Mouse (Mus musculus) small intestine, adult 2 months (tissue): ENCODE data around the gene Tm9sf4. TPM values are rescaled to one million over a fixed set of nuclear protein-coding genes. Genes with fewer than 3 reads are reported as not detected.

Experiments
- H3K27ac ChIP-seq: fragments of 200-500 bp; 2 replicates; pipeline ENCODE4 v1.5.1; 2012; ENCODE audit warnings: low read depth, low read length, control low read depth, inconsistent platforms; ENCODE audit not compliant: insufficient read depth
- H3K27me3 ChIP-seq: fragments of 200-500 bp; 2 replicates; pipeline ENCODE4 v1.6.1; 2012; ENCODE audit warnings: mild to moderate bottlenecking, moderate library complexity, low read length, inconsistent platforms; ENCODE audit not compliant: control insufficient read depth, insufficient read depth
- H3K36me3 ChIP-seq: fragments of 200-500 bp; 2 replicates; pipeline ENCODE4 v1.6.1; 2012; ENCODE audit warnings: mild to moderate bottlenecking, low read length, control low read depth, inconsistent platforms; ENCODE audit not compliant: control insufficient read depth, insufficient read depth
- H3K4me1 ChIP-seq: fragments of 200-500 bp; 2 replicates; pipeline ENCODE4 v1.6.1; 2012; ENCODE audit warnings: low read length, inconsistent platforms, mixed read lengths; ENCODE audit not compliant: control insufficient read depth, insufficient read depth, insufficient read length
- H3K4me3 ChIP-seq: fragments of 200-500 bp; 2 replicates; pipeline ENCODE4 v1.5.1; 2012; ENCODE audit warnings: low read depth, mild to moderate bottlenecking, control low read depth, inconsistent platforms, low read length, moderate library complexity
- CTCF ChIP-seq: fragments of 200-500 bp; IDR thresholded peaks from 2 replicates; pipeline ENCODE4 v1.5.1; 2012; ENCODE audit warnings: low read depth, mild to moderate bottlenecking, control low read depth, inconsistent platforms, low read length, moderate library complexity, mixed read lengths; ENCODE audit not compliant: insufficient replicate concordance, insufficient read length; ENCODE audit errors: extremely low read depth
- POLR2A ChIP-seq: fragments of 200-500 bp; IDR thresholded peaks from 2 replicates; pipeline ENCODE4 v1.6.1; 2012; ENCODE audit warnings: low read depth, mild to moderate bottlenecking, control low read depth, inconsistent platforms, low read length, moderate library complexity
- whole genome bisulfite sequencing: fragments of 180-500 bp; shearing (Covaris S2); methylation state at CpG from one replicate; pipeline ENCODE4 v1.1.7; 2018; 5-methylcytosine and 5-hydroxymethylcytosine counted together
- polyA plus RNA-seq: library from polyadenylated mRNA; depleted of rRNA; stranded (reverse); fragments of >200 nt; gene quantifications from 2 replicates; pipeline ENCODE4 v1.2.3, GENCODE M21; 2012

Tm9sf4 gene
- polyA plus RNA-seq, 1 experiment = 27.9 TPM

GRCm38 (mm10) chr2:153213351-153213750 lies 52.2 kb downstream of the Tm9sf4 start:
- Histone ChIP-seq H3K27ac (no peak overlapping the region), H3K27me3 (no peaks in the 10 kb centered on the region), H3K4me1 (peaks cover 2% of the 10 kb centered on the region; the same call in 1 of the 2 replicates), H3K4me3 (no peak overlapping the region), H3K36me3 (peaks cover 14% of the 10 kb centered on the region)
- 91% methylated on average over 4 of the region's 4 CpGs for WGBS
- TF ChIP-seq POLR2A (no peak), CTCF (no peak)

DNA sequence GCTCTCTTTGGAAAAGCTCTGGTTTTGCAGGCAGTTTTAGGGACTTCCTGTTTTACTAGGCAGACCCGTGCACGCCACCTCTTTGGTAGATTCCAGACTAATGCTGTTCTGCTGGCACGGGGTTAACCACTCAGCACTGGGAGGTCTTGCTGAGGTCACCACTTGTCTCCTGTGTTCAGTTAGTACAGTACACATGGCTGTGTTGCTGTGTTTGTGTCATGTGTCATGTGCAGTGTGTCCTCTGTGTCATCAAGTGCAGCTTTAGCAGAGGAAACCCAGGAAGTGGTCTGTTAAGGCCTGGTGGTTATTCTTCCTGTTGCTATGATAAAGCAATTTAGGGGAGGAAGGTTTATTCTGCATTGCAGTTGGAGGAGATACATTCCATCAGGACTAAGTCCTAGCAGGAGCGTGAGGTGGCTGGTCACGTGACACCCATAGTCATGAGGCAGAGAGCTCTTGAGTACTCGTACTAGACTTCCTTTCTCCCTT lies 53.7 kb downstream of the Tm9sf4 start:
- H3K27ac ChIP-seq = peak overlapping the region; percentile 41
- H3K36me3 ChIP-seq = peaks cover 3% of the 10 kb centered on the region
- no peak overlapping the region for H3K4me3 ChIP-seq
- TF ChIP-seq POLR2A = no peak
- no peak for TF ChIP-seq CTCF
- 66% methylated on average over 6 of the region's 6 CpGs for WGBS
- H3K4me1 ChIP-seq = peaks cover 12% of the 10 kb centered on the region; the same call in 1 of the 2 replicates
- H3K27me3 ChIP-seq = no peaks in the 10 kb centered on the region

- TF ChIP-seq CTCF = no peak
- H3K36me3 ChIP-seq = no peaks in the 10 kb centered on the region
- peak overlapping the region; percentile 34; the same call in 1 of the 2 replicates for H3K27ac ChIP-seq
- WGBS = 84% methylated on average over 4 of the region's 4 CpGs
- no peak overlapping the region for H3K4me3 ChIP-seq
- peaks cover 12% of the 10 kb centered on the region; the same call in 1 of the 2 replicates for H3K4me1 ChIP-seq
- H3K27me3 ChIP-seq = no peaks in the 10 kb centered on the region
These were observed 54.3 kb downstream of the Tm9sf4 start for GRCm38 (mm10) chr2:153215421-153215820.

GRCm38 (mm10) chr2:153217826-153218340 lies 56.8 kb downstream of the Tm9sf4 start:
- no peaks in the 10 kb centered on the region for H3K36me3 ChIP-seq
- peak overlapping the region; percentile 28; the same call in 1 of the 2 replicates for H3K27ac ChIP-seq
- no peaks in the 10 kb centered on the region for H3K27me3 ChIP-seq
- WGBS = 28% methylated on average over 10 of the region's 10 CpGs
- peaks cover 12% of the 10 kb centered on the region; the same call in 1 of the 2 replicates for H3K4me1 ChIP-seq
- H3K4me3 ChIP-seq = no peak overlapping the region
- TF ChIP-seq POLR2A (no peak), CTCF (no peak)

- Histone ChIP-seq H3K27ac (peak overlapping the region; percentile 17; the same call in 1 of the 2 replicates), H3K27me3 (no peaks in the 10 kb centered on the region), H3K4me3 (no peak overlapping the region), H3K36me3 (no peaks in the 10 kb centered on the region), H3K4me1 (peaks cover 12% of the 10 kb centered on the region; the same call in 1 of the 2 replicates)
- 29% methylated on average over 3 of the region's 3 CpGs for WGBS
- TF ChIP-seq POLR2A = no peak
- no peak for TF ChIP-seq CTCF
These were observed 57.4 kb downstream of the Tm9sf4 start for GRCm38 (mm10) chr2:153218516-153218915.

DNA sequence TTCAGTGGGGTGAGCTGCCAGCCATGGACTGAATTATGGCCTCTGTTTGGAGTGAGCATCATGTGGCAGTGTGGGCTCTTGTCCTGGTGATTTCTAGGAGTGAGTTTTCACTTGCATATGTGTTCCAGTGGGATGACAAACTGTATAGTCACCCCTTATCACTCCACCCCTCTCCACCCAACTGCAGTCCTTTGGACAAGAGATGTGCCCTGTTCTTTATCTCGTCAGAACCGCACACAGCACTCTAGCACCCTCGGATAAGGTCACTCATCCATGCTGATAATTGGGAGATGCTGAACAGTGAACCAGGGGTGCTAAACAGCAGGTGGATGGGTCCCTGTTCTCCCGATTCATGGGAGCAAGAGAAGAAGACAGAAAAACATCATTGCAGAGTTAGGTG lies 60.5 kb downstream of the Tm9sf4 start:
- 71% methylated on average over 4 of the region's 4 CpGs for WGBS
- Histone ChIP-seq H3K27ac (no peak overlapping the region), H3K4me1 (peaks cover 12% of the 10 kb centered on the region; the same call in 1 of the 2 replicates), H3K36me3 (no peaks in the 10 kb centered on the region), H3K4me3 (no peak overlapping the region), H3K27me3 (no peaks in the 10 kb centered on the region)
- TF ChIP-seq POLR2A (no peak), CTCF (no peak)

- no peak overlapping the region for H3K4me3 ChIP-seq
- peaks cover 12% of the 10 kb centered on the region; the same call in 1 of the 2 replicates for H3K4me1 ChIP-seq
- H3K36me3 ChIP-seq = no peaks in the 10 kb centered on the region
- no peaks in the 10 kb centered on the region for H3K27me3 ChIP-seq
- TF ChIP-seq POLR2A (no peak), CTCF (no peak)
- no peak overlapping the region for H3K27ac ChIP-seq
These were observed 61.0 kb downstream of the Tm9sf4 start for GRCm38 (mm10) chr2:153222130-153222529.

DNA sequence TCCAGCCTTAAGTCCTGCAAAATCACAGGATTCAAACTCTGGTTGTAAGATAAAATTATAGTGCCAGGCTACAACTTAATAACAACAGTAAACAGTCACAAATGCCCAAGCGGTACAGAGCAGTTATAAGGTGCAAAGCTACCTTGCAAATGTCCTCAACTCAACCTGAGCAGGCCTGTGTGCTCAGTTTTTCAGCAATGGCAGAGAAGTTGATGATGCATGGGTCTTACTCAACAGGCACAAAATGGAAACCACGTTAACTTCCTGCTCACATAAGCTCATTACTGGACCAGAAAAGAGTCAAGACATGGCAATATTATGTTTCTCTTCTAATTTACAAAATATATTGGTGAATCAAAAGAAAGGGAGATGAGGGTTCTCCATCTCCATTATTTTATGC lies 61.5 kb downstream of the Tm9sf4 start:
- Histone ChIP-seq H3K27me3 (no peaks in the 10 kb centered on the region), H3K27ac (no peak overlapping the region), H3K4me1 (peaks cover 12% of the 10 kb centered on the region; the same call in 1 of the 2 replicates), H3K36me3 (0 out of 2 replicates have a peak, but pooled peaks cover 2% of the 10 kb centered on the region), H3K4me3 (no peak overlapping the region)
- TF ChIP-seq CTCF (no peak), POLR2A (no peak)
- 90% methylated on average over 2 of the region's 2 CpGs for WGBS
